Mouse (Mus musculus) lung, embryonic 16.5 days (tissue): Measurements from ENCODE around the gene Fam120b. TPM values are rescaled to one million over a fixed set of nuclear protein-coding genes. Genes with fewer than 3 reads are reported as not detected.
"Not testable (repeated sequence)": the region's sequence is repeated elsewhere in the genome, so short reads cannot be mapped to it uniquely, and the experiment has no call there.

ENCODE experiments used
- ATAC-seq: fragments of 200-750 bp; cut with Nextera tagmentation; 2 replicates; pipeline ENCODE4 v1.8.0; 2017; ENCODE audit warnings: low read depth, mild to moderate bottlenecking, moderate library complexity
- H3K27ac ChIP-seq: fragments of 300-500 bp; sonication (generic); 2 replicates; pipeline ENCODE4 v1.5.1; 2014; ENCODE audit warnings: mild to moderate bottlenecking, control low read depth, low read length
- H3K27me3 ChIP-seq: fragments of 300-500 bp; sonication (generic); 2 replicates; pipeline ENCODE4 v1.6.1; 2014; ENCODE audit warnings: low read depth, low read length, mixed read lengths; ENCODE audit not compliant: control insufficient read depth, insufficient read depth
- H3K36me3 ChIP-seq: fragments of 300-500 bp; sonication (generic); 2 replicates; pipeline ENCODE4 v1.6.1; 2014; ENCODE audit warnings: low read length; ENCODE audit not compliant: control insufficient read depth, insufficient read depth
- H3K4me1 ChIP-seq: fragments of 300-500 bp; sonication (generic); replicated peaks from 2 replicates; pipeline ENCODE4 v1.6.1; 2014; ENCODE audit warnings: low read length, mixed read lengths; ENCODE audit not compliant: control insufficient read depth, insufficient read depth
- H3K4me2 ChIP-seq: fragments of 300-500 bp; sonication (generic); 2 replicates; pipeline ENCODE4 v1.6.1; 2014; ENCODE audit warnings: low read depth, low read length, control low read depth
- H3K4me3 ChIP-seq: fragments of 300-500 bp; sonication (generic); 2 replicates; pipeline ENCODE4 v1.5.1; 2014; ENCODE audit warnings: mild to moderate bottlenecking, low read length, control low read depth
- H3K9ac ChIP-seq: fragments of 300-500 bp; sonication (generic); 2 replicates; pipeline ENCODE4 v1.6.1; 2014; ENCODE audit warnings: low read length, control low read depth
- H3K9me3 ChIP-seq: fragments of 300-500 bp; sonication (generic); 2 replicates; pipeline ENCODE4 v1.6.1; 2016; ENCODE audit warnings: low read length; ENCODE audit not compliant: control insufficient read depth
- WGBS: fragments of 180-500 bp; shearing (Covaris S2); extraction: QIAGEN DNeasy Blood & Tissue Kit; methylation state at CpG from one replicate; pipeline ENCODE4 v1.1.7; 2014; 5-methylcytosine and 5-hydroxymethylcytosine counted together
- polyA plus RNA-seq: library from polyadenylated mRNA; unstranded; fragments of >200 nt; fragmentation: Nextera tagmentation; extraction: Ambion mirVana; gene quantifications from 2 replicates; pipeline ENCODE4 v1.2.1, GENCODE M21; 2015

The Fam120b gene
- polyA plus RNA-seq, 1 experiment from 2014 or later, result 26.1 TPM

DNA sequence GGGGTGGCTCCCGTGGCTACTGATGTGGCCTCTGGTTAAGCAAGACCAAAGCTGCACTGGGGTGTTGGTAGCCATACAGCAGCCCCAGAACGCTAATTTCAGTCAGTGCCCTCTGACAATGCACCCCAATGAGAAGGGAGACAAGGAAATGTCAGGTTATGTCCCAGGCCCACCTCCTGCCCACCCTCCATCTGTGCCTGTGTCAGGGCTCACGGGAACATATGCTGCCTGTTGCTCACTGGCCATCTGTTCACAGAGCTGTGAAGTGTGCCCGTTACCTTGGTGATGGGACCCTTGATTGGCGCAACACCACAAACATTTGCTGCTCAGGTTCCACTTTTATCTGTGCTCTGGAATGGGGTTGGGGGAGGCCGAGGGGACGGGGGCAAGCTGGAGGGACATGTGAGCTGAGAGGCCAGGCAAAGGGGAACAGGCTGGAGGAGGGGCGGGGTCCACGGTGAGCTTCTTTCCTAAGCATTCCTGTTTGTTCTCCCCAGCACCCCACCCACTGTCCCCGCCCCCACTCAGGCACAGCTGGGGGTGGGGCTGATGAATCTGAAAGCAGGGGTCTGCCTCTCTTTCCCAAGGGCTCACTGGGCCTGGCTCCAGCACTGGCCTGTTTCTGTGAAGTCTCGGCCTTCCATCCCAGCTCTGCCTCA lies 44.6 kb downstream of the Fam120b start:
- Histone ChIP-seq H3K9me3 (no peaks in the 10 kb centered on the region), H3K36me3 (no peaks in the 10 kb centered on the region), H3K27ac (no peak overlapping the region), H3K4me1 (peaks cover 8% of the 10 kb centered on the region; the same call in 1 of the 2 replicates), H3K4me2 (peak overlapping the region; percentile 44), H3K27me3 (no peaks in the 10 kb centered on the region), H3K9ac (no peak overlapping the region; the same call in 1 of the 2 replicates), H3K4me3 (0 out of 2 replicates have a peak overlapping the region, but pooled peaks have one; percentile 14)
- peak; percentile 86 for ATAC-seq
- 13% methylated on average over 11 of the region's 11 CpGs for WGBS

DNA sequence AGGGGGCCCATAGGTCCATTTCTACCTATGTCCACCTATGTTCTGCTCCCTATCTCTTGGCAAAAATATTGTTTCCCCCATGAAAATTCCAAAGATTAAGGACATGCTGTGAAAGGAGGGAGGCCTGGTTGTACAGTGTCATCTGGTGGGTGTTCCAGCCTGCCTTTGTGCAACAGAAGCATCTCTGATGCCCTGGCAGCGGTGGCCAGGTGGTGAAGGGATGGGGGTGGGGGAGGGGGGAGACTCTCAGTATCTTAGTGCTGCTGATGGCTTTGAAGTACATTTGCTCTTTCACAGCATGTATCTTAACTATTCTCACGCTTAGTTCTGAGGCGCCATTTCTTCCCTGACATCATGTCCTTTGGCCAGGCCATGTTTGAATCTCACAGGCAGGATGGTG lies 49.4 kb downstream of the Fam120b start:
- Histone ChIP-seq H3K9me3 (no peaks in the 10 kb centered on the region), H3K9ac (no peak overlapping the region), H3K4me1 (peaks cover 5% of the 10 kb centered on the region; the same call in 1 of the 2 replicates), H3K4me2 (no peak overlapping the region), H3K4me3 (no peak overlapping the region), H3K27ac (no peak overlapping the region), H3K36me3 (no peaks in the 10 kb centered on the region), H3K27me3 (no peaks in the 10 kb centered on the region)
- ATAC-seq, result no peak
- WGBS, result 62% methylated on average over 3 of the region's 3 CpGs

DNA sequence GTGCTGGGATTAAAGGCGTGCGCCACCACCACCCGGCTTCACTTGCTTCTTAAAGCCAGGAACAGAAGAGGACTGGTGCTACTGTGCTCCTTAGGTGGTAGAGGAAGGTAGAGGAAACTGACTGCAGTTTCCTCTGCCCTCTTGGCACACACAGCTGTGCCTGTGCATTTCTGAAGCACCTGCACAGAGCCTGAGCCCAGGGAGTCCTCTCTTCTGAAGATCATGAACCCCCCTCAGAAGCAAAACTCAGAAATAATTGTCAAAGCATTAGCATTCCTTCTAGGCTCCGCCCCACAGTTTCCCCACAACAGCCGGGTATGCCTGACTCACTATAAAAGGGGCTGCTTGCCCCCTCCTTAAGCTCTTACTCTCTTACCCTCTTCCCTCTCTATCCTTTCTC lies 51.8 kb downstream of the Fam120b start:
- H3K4me1 ChIP-seq, result no peaks in the 10 kb centered on the region
- no peaks in the 10 kb centered on the region for H3K36me3 ChIP-seq
- no peak for ATAC-seq
- H3K4me3 ChIP-seq, result no peak overlapping the region
- no peaks in the 10 kb centered on the region for H3K9me3 ChIP-seq
- H3K9ac ChIP-seq, result no peak overlapping the region
- no peak overlapping the region for H3K27ac ChIP-seq
- 65% methylated on average over 5 of the region's 5 CpGs for WGBS
- no peaks in the 10 kb centered on the region for H3K27me3 ChIP-seq
- H3K4me2 ChIP-seq, result no peak overlapping the region

DNA sequence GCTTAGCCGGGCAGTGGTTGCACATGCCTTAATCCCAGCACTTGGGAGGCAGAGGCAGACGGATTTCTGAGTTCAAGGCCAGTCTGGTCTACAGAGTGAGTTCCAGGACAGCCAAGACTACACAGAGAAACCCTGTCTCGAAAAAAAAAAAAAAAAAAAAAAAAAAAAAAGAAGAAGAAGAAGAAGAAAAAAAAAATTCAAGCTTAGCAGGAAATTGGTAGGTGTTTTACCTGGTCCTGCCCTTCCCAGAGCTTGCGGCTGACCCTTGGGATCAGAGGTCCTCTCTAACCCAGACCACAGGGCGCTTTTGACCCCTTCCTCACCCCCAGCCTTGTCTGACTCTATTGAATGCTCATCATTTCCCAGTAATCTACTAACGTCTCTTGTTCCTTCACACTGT lies 53.1 kb downstream of the Fam120b start:
- WGBS, result 72% methylated on average over 5 of the region's 6 CpGs
- not testable (repeated sequence) for H3K4me1 ChIP-seq, H3K36me3 ChIP-seq, H3K27me3 ChIP-seq, H3K4me3 ChIP-seq, H3K9me3 ChIP-seq, ATAC-seq, H3K27ac ChIP-seq, H3K9ac ChIP-seq, H3K4me2 ChIP-seq

DNA sequence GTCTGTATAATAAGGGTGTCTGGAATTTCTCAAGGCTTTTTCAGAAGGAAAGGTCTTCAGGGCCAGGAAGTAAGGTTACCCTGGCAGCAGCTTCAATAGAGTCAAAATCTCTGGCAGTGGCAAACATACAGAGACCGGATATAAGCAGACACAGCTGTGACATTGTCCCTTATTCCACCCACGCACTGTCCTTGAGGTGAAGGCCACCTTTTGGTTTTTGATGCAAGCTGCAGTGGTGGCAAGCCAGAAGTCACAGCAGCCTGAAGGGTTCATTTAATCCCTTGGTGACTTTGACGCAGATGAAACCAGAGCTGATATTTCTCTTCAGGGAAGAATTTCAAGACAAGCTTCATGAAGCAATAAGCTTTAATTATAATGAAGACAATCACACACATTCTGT lies 53.6 kb downstream of the Fam120b start:
- Histone ChIP-seq H3K4me3 (no peak overlapping the region), H3K36me3 (no peaks in the 10 kb centered on the region), H3K9me3 (no peaks in the 10 kb centered on the region), H3K27me3 (no peaks in the 10 kb centered on the region), H3K27ac (no peak overlapping the region), H3K9ac (no peak overlapping the region), H3K4me2 (no peak overlapping the region), H3K4me1 (no peaks in the 10 kb centered on the region)
- 72% methylated on average over 3 of the region's 3 CpGs for WGBS
- ATAC-seq, result no peak

DNA sequence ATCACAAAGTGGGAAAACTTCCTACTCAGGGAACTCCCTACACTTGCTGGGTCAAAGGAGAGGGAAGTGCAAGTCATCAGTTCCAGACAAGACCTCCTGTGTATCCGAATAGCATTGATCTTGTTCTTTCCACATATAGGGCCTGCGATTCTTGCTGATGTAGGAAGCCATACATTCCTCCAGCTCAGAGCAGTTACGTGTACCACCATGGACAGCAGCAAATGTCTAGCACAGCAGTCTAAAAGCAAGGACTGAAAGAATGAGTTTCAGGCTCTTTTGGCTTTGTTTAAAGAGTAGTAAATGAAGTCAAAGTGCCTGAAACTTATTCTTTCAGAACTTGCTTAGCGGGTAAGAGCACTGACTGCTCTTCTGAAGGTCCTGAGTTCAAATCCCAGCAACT lies 59.2 kb downstream of the Fam120b start:
- WGBS, result 64% methylated on average over 4 of the region's 4 CpGs
- Histone ChIP-seq H3K27me3 (no peaks in the 10 kb centered on the region), H3K4me2 (no peak overlapping the region)

DNA sequence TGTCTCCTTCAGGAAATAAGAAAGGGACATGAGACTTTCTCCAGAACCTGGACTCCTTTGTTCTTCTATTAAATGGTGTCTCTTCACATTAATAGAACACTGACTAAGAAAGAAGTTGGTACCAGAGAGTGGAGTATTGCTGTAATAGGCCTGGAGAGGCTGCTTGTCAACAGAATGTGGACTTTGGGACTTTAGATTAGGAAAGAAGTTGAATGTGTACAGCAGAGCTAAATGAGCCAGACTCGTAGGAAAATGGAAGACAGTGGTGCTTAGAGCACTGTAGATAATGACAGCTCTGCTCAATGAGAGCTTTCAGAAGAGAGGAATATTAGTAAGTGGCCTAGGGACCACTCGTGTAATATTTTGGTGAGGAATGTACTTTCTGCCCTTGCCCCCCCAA lies 60.6 kb downstream of the Fam120b start:
- Histone ChIP-seq H3K4me1 (no peaks in the 10 kb centered on the region), H3K9me3 (no peaks in the 10 kb centered on the region), H3K27me3 (no peaks in the 10 kb centered on the region), H3K9ac (no peak overlapping the region), H3K4me2 (no peak overlapping the region), H3K4me3 (no peak overlapping the region), H3K36me3 (no peaks in the 10 kb centered on the region), H3K27ac (no peak overlapping the region)
- 79% methylated on average over 2 of the region's 2 CpGs for WGBS
- ATAC-seq, result no peak

More for the DNA sequence above, 59.2 kb downstream of the Fam120b start:
- Histone ChIP-seq H3K4me3 (no peak overlapping the region), H3K27ac (no peak overlapping the region), H3K9ac (no peak overlapping the region), H3K4me1 (no peaks in the 10 kb centered on the region), H3K36me3 (no peaks in the 10 kb centered on the region), H3K9me3 (no peaks in the 10 kb centered on the region)
- ATAC-seq, result no peak

DNA sequence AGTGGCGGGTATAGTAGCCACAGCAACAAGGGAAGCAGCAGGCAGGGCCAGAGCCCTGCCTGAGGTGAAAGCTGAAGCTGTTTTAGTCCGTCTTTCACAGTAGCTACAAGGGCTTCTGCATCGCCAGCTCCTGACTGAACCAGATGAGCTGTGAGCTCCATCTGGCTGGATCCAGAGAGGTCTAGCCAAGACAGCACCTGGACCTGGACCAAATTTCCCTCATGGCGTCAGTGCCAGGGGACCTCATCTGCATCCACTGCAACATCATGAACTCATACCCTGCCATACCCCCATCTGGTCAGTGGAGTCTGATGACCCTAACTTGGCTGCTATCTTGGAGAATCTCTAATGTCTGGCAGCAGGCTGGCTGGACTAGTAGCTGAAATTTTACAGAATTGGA lies 63.8 kb downstream of the Fam120b start:
- H3K4me3 ChIP-seq, result no peak overlapping the region
- no peaks in the 10 kb centered on the region for H3K36me3 ChIP-seq
- no peak for ATAC-seq
- H3K9ac ChIP-seq, result no peak overlapping the region
- no peaks in the 10 kb centered on the region for H3K27me3 ChIP-seq
- 68% methylated on average over 4 of the region's 4 CpGs for WGBS
- no peaks in the 10 kb centered on the region for H3K9me3 ChIP-seq
- no peaks in the 10 kb centered on the region for H3K4me1 ChIP-seq
- no peak overlapping the region for H3K4me2 ChIP-seq
- no peak overlapping the region for H3K27ac ChIP-seq

DNA sequence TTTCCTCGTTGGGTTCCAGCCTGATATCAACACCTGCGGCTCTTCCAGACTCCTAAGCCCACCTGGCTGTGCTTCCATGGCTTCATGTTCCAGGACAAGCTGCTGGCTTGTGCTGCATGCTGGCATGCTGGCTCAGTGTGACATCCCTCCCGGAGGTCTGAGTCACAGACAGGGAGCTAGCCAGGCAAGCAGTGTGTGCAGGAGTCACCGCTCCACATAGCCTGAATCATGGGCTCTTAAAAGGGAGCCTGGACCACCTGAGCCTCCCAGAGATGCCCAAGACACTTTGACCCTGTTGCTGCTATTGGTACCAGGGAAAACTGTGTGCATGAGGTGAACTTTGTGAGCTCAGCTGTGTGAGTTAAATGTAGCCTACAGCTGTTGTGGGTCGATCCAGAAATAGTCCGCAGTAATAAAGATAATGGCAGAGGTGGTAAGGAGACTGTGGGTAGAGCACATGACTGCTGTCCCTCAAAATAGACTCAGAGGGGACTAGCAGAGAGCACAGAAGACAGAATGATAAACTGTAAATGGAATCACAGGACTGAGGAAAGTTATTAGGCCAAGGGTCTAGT lies 66.0 kb downstream of the Fam120b start:
- no peak for ATAC-seq
- Histone ChIP-seq H3K4me1 (no peaks in the 10 kb centered on the region), H3K9ac (no peak overlapping the region), H3K27ac (no peak overlapping the region), H3K36me3 (peaks cover 4% of the 10 kb centered on the region), H3K27me3 (no peaks in the 10 kb centered on the region), H3K4me2 (no peak overlapping the region), H3K4me3 (no peak overlapping the region), H3K9me3 (no peaks in the 10 kb centered on the region)
- 93% methylated on average over 6 of the region's 6 CpGs for whole genome bisulfite sequencing
